Mouse (Mus musculus) midbrain, embryonic 11.5 days (tissue): Measurements from ENCODE around the gene Emp2. TPM values are rescaled to one million over a fixed set of nuclear protein-coding genes. Genes with fewer than 3 reads are reported as not detected.

Experiments used
- ATAC-seq: fragments of 200-750 bp; cut with Nextera tagmentation; 2 replicates; pipeline ENCODE4 v1.8.0; 2017; ENCODE audit warnings: moderate TSS enrichment, moderate library complexity; ENCODE audit not compliant: low FRiP score
- DNase-seq: peaks from one replicate; pipeline ENCODE4 v3.0.0; 2015; ENCODE audit warnings: low spot score; ENCODE audit errors: missing footprints
- H3K27ac ChIP-seq: fragments of 300-500 bp; sonication (generic); 2 replicates; pipeline ENCODE4 v1.5.1; 2014; ENCODE audit warnings: low read depth, low read length
- H3K27me3 ChIP-seq: fragments of 300-500 bp; sonication (generic); 2 replicates; pipeline ENCODE4 v1.6.1; 2014; ENCODE audit warnings: mild to moderate bottlenecking, low read length, moderate library complexity, mixed read lengths; ENCODE audit not compliant: control insufficient read depth, insufficient read depth
- H3K36me3 ChIP-seq: fragments of 300-500 bp; sonication (generic); 2 replicates; pipeline ENCODE4 v1.6.1; 2014; ENCODE audit warnings: mild to moderate bottlenecking, low read length, moderate library complexity, mixed read lengths; ENCODE audit not compliant: control insufficient read depth, insufficient read depth
- H3K4me1 ChIP-seq: fragments of 300-500 bp; sonication (generic); 2 replicates; pipeline ENCODE4 v1.6.1; 2014; ENCODE audit warnings: low read length; ENCODE audit not compliant: control insufficient read depth, insufficient read depth
- H3K4me2 ChIP-seq: fragments of 300-500 bp; sonication (generic); 2 replicates; pipeline ENCODE4 v1.6.1; 2014; ENCODE audit warnings: mild to moderate bottlenecking, moderate library complexity
- H3K4me3 ChIP-seq: fragments of 300-500 bp; sonication (generic); 2 replicates; pipeline ENCODE4 v1.5.1; 2014; ENCODE audit warnings: low read depth, low read length
- H3K9ac ChIP-seq: fragments of 300-500 bp; sonication (generic); 2 replicates; pipeline ENCODE4 v1.6.1; 2014; ENCODE audit warnings: low read length
- H3K9me3 ChIP-seq: fragments of 300-500 bp; sonication (generic); 2 replicates; pipeline ENCODE4 v1.6.1; 2016; ENCODE audit warnings: low read length; ENCODE audit not compliant: control insufficient read depth
- WGBS: fragments of 180-500 bp; shearing (Covaris S2); extraction: QIAGEN DNeasy Blood & Tissue Kit; methylation state at CpG from one replicate; pipeline ENCODE4 v1.1.7; 2014; 5-methylcytosine and 5-hydroxymethylcytosine counted together
- polyA plus RNA-seq: library from polyadenylated mRNA; unstranded; fragments of >200 nt; fragmentation: Nextera tagmentation; extraction: Ambion mirVana; gene quantifications from 2 replicates; pipeline ENCODE4 v1.2.1, GENCODE M21; 2014

Emp2 gene
- polyA plus RNA-seq, 1 experiment from 2014 or later, result 4.3 TPM

DNA sequence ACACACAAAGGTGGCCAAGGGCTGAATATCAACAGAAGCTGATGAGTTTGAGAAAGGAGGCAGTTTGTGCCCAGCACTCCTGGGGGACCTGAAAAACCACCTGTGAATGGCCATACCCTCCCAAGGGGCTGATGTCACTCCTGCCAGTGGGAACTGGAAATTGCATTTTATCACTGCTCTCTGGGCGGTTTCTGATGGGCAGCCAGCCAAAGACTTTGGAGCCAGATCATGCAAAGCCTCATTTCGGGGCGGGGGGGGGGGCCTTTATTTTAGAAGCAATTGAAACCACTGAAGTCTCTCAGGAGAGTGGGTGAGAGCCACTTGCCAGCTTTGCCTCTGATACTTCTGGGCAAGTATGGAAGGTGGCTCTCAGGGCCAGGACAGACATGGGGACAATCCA lies 7.7 kb downstream of the Emp2 start:
- Histone ChIP-seq H3K4me2 (no peak overlapping the region), H3K4me3 (no peak overlapping the region), H3K36me3 (no peaks in the 10 kb centered on the region), H3K9me3 (no peaks in the 10 kb centered on the region), H3K27me3 (no peaks in the 10 kb centered on the region), H3K9ac (no peak overlapping the region), H3K4me1 (no peaks in the 10 kb centered on the region), H3K27ac (no peak overlapping the region)
- no peak for DNase-seq
- ATAC-seq, result no peak
- WGBS, result 90% methylated on average over 3 of the region's 3 CpGs

DNA sequence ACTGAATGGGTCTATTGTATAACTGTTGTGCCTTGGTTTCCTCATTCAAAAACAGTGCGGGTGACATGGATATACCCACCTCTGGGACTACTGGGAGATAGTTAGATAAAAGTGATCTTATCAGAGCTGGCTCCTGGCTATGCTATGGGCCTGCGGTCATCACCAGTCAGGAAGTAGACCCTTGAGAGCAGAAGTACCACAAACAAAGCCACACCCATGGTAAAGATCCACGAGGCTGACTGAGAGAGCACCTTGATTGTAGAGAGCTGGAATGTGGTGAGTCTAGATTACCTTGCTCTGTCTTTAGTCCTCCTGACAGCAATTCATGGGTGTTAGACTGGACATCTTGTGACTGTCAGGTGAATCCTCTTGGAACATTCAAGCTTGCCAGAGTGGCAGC lies 12.4 kb downstream of the Emp2 start:
- Histone ChIP-seq H3K4me1 (no peaks in the 10 kb centered on the region), H3K4me3 (no peak overlapping the region), H3K9me3 (no peaks in the 10 kb centered on the region), H3K27me3 (no peaks in the 10 kb centered on the region), H3K9ac (no peak overlapping the region), H3K4me2 (no peak overlapping the region), H3K27ac (no peak overlapping the region), H3K36me3 (no peaks in the 10 kb centered on the region)
- no peak for ATAC-seq
- 85% methylated on average over 3 of the region's 3 CpGs for WGBS
- DNase-seq, result no peak

DNA sequence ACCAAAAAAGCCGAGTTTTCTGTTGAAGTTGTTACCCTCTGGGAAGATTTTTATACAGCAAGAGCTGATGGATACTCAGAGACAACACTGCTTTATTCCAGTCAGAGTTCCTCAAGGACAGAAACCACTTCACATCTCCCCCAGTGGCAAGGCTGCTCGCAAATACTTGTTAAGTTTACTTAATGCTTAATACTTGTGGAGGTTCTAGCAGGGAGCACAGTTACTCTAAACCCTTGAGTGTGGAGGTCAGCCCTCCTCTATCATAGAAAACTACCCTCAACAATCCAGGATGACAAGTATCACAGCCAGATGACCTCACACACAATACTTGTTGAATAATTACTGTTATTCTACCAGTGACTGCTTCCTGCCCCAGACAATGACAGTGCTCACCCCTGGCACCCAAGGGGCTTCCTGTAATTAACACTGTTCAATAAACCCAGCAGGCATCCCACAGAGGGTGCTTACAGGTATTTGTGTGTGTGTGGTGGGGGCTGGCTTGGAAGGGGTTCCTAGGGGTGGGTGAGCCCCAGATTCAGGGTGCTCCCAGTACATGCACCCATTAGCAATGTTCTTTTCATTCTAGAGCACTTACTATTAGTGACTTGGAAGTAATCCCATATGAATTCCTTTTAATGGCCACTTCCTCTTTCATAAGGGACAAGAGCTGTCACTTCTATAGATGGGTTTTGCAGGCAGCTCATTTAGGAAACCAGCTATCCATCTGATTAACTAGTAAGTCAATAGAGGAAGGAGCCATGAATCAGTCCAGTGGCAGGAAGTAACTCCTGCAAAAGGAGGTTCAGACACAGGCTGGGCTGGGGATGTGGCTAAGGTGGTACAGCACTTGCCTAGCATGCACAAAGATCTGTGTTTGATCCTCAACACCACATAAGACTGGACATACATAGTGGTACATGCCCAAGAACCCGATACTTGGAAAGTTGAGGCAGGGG lies 13.3 kb downstream of the Emp2 start:
- no peak overlapping the region for H3K4me3 ChIP-seq
- 74% methylated on average over 3 of the region's 3 CpGs for WGBS
- no peaks in the 10 kb centered on the region for H3K36me3 ChIP-seq
- ATAC-seq (no peak), DNase-seq (no peak)
- no peak overlapping the region for H3K4me2 ChIP-seq
- H3K27me3 ChIP-seq, result no peaks in the 10 kb centered on the region
- no peak overlapping the region for H3K9ac ChIP-seq
- no peaks in the 10 kb centered on the region for H3K9me3 ChIP-seq
- no peak overlapping the region for H3K27ac ChIP-seq
- no peaks in the 10 kb centered on the region for H3K4me1 ChIP-seq

DNA sequence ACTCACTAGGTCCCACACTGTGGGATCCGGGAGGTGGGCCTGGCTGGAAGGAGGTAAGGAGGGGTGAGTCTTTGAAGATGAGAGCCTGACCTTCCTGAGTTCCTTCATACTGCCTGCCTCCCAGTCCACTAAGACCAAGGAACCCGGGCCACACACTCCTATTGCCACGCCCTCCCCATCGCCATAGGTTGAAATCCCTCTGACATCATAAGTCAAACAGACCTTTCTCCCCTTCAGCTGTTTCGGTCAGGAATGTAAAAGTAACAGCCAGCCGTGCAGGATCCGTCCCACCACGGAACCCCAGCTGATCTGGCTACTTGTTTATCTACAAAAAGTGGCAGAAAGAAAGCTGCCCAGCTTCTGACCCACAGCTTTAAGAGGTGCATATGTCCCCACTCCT lies 14.1 kb downstream of the Emp2 start:
- no peak overlapping the region for H3K9ac ChIP-seq
- 45% methylated on average over 8 of the region's 8 CpGs for WGBS
- no peaks in the 10 kb centered on the region for H3K27me3 ChIP-seq
- H3K9me3 ChIP-seq, result no peaks in the 10 kb centered on the region
- ATAC-seq (no peak), DNase-seq (no peak)
- H3K27ac ChIP-seq, result no peak overlapping the region
- H3K4me3 ChIP-seq, result no peak overlapping the region
- H3K4me1 ChIP-seq, result no peaks in the 10 kb centered on the region
- no peak overlapping the region for H3K4me2 ChIP-seq
- H3K36me3 ChIP-seq, result no peaks in the 10 kb centered on the region

DNA sequence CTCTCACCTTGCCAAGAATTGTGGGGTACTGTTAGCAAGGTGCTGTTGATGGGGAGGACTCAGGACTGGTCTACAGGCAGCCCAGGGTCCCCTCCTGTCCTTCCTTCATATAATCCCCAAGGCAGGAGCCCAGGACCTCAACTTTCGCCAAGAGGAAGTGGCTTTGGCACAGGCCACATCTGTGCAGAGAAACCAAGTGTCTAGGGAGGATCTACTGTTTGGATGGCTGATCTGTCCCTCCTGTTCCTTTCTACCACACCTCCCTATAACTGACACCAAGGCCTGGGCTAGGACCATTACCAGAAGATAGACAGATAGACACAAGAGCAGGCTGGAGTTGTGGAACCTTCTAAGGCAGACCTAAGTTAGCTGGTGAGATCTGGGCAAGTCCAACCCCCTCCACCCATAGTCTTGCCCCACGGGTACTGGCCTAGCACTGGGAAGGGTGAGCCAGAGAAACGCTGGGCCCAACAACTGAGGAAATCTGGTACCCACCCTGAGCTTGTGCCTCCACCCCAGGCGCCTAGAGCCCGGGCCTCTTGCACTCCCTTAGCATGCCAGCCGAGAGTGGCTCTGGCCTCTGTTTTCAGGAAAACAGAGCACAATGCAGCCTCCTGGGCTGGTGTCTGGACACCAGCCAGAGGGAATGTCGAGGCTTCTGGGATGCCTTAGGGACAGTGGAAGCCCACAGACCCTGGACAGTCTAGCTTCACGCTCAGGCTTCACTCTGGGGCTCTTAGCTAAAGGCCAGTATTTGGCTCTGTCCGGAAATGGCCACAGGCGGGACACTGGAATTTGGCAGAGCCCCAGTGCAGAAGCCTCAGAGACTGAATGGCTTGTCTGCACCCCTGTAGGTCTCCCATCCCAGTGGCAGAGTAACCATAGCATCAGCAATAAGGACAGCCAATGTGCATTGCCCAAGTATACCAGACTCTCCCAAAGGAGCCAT lies 15.8 kb downstream of the Emp2 start:
- H3K4me2 ChIP-seq, result no peak overlapping the region
- no peaks in the 10 kb centered on the region for H3K36me3 ChIP-seq
- no peak overlapping the region for H3K27ac ChIP-seq
- no peaks in the 10 kb centered on the region for H3K4me1 ChIP-seq
- no peak for ATAC-seq
- H3K9me3 ChIP-seq, result no peaks in the 10 kb centered on the region
- no peak for DNase-seq
- WGBS, result 83% methylated on average over 10 of the region's 10 CpGs
- H3K9ac ChIP-seq, result no peak overlapping the region
- H3K27me3 ChIP-seq, result no peaks in the 10 kb centered on the region
- H3K4me3 ChIP-seq, result no peak overlapping the region

DNA sequence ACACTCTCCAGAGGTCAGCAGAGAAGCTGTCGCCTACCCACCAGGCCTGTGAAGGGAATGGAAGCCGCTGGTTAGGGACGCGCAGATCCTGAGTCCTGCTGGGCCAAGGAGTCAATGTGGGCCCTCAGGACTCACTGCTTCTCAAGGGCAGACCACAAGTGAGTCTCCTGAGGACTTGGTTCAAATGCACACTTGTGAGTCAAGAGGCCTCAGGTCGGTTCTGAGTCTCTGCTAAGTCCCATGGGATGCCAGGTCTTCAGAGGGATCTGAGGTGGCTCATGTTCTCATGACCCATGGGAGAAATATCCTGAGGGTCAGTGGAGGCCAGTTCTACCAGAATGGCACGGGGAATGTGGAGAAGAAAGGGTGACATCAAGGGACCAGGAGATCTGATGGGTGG lies 25.7 kb downstream of the Emp2 start:
- Histone ChIP-seq H3K9ac (no peak overlapping the region), H3K4me1 (no peaks in the 10 kb centered on the region), H3K4me2 (no peak overlapping the region), H3K27me3 (no peaks in the 10 kb centered on the region), H3K9me3 (no peaks in the 10 kb centered on the region), H3K4me3 (no peak overlapping the region), H3K27ac (no peak overlapping the region), H3K36me3 (no peaks in the 10 kb centered on the region)
- ATAC-seq, result no peak
- 87% methylated on average over 6 of the region's 6 CpGs for WGBS
- DNase-seq, result no peak

DNA sequence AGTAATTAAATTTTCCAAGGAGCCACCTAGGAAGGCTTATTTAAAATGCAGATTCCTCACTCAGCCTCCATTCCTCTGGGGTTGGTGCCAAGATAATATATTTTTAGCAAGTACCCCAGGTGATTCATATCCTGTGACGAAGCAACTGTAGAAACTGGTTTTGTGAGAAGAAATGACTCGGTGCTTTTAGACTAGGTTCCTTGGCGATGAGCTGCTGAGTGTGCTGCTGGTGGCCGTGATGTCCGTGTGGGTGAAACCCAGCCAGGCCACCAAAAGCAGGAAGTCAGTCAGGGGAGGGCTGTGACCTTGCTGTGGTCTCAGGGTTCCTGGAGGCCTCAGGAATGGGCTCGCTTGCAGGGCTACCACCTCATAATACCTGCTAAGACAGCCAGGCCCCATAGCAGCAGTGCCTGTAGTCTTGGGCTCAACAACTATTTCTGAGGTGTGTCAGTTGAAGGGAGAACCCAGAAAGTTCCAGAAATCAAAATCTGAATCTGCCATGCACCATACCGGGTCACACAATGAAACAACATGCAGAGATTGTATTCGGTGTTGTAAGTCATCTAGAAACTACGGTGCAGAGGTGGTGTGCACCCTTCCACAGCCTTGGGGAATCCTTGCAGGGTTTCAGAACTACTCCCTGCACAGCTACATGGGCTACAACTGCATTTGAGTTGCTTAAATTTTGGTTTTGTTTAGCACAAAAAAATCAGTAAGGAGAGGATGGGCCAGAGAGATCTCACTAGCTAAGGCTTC lies 27.1 kb downstream of the Emp2 start:
- DNase-seq (no peak), ATAC-seq (no peak)
- H3K36me3 ChIP-seq, result no peaks in the 10 kb centered on the region
- H3K4me2 ChIP-seq, result no peak overlapping the region
- no peak overlapping the region for H3K4me3 ChIP-seq
- no peak overlapping the region for H3K27ac ChIP-seq
- no peak overlapping the region for H3K9ac ChIP-seq
- no peaks in the 10 kb centered on the region for H3K9me3 ChIP-seq
- no peaks in the 10 kb centered on the region for H3K4me1 ChIP-seq
- H3K27me3 ChIP-seq, result no peaks in the 10 kb centered on the region
- 88% methylated on average over 9 of the region's 9 CpGs for WGBS

DNA sequence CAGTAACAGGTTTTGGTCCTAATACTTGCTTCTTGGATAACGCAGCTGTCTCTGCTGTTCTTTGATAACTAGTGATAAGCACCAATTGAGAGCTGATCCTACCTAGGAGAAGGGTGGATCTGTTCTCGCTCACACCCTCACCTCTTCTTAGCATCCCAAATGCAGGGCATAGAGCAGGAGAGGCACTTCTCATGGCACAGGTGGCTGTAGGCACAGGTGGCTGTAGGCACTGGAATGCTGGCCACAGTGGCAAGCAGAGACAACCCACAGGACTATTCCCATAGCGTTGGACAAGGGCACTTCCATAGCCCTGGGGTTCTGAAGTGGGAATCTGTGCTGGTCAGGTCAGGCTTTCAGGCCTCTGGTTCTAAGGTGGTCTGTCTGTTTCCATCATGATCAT lies 31.9 kb downstream of the Emp2 start:
- no peaks in the 10 kb centered on the region for H3K36me3 ChIP-seq
- 83% methylated on average over 3 of the region's 3 CpGs for WGBS
- H3K4me3 ChIP-seq, result no peak overlapping the region
- no peak overlapping the region for H3K27ac ChIP-seq
- no peak overlapping the region for H3K9ac ChIP-seq
- no peaks in the 10 kb centered on the region for H3K4me1 ChIP-seq
- H3K9me3 ChIP-seq, result no peaks in the 10 kb centered on the region
- H3K27me3 ChIP-seq, result no peaks in the 10 kb centered on the region
- ATAC-seq, result no peak
- no peak for DNase-seq
- no peak overlapping the region for H3K4me2 ChIP-seq
